Mouse (Mus musculus) heart, embryonic 12.5 days (tissue): ENCODE measurements around the gene Lin37. TPM values are rescaled to one million over a fixed set of nuclear protein-coding genes. Genes with fewer than 3 reads are reported as not detected.
A peak's percentile ranks its signal among the peaks of the same experiment; 100 is the strongest.

Experiments used
- ATAC-seq: fragments of 200-750 bp; cut with Nextera tagmentation; 2 replicates; pipeline ENCODE4 v1.8.0; 2017; ENCODE audit warnings: moderate TSS enrichment, moderate library complexity; ENCODE audit not compliant: insufficient number of reproducible peaks, low FRiP score
- H3K27ac ChIP-seq: fragments of 300-500 bp; sonication (generic); 2 replicates; pipeline ENCODE4 v1.5.1; 2016; ENCODE audit warnings: mild to moderate bottlenecking, moderate library complexity; ENCODE audit not compliant: poor library complexity, severe bottlenecking
- H3K27me3 ChIP-seq: fragments of 300-500 bp; sonication (generic); replicated peaks from 2 replicates; pipeline ENCODE4 v1.6.1; 2016; ENCODE audit warnings: mild to moderate bottlenecking, moderate library complexity
- H3K36me3 ChIP-seq: fragments of 300-500 bp; sonication (generic); 2 replicates; pipeline ENCODE4 v1.6.1; 2016; ENCODE audit warnings: mild to moderate bottlenecking, moderate library complexity
- H3K4me1 ChIP-seq: fragments of 300-500 bp; sonication (generic); replicated peaks from 2 replicates; pipeline ENCODE4 v1.6.1; 2016; ENCODE audit warnings: mild to moderate bottlenecking
- H3K4me2 ChIP-seq: fragments of 300-500 bp; sonication (generic); 2 replicates; pipeline ENCODE4 v1.6.1; 2016; ENCODE audit warnings: mild to moderate bottlenecking, moderate library complexity
- H3K4me3 ChIP-seq: fragments of 300-500 bp; sonication (generic); 2 replicates; pipeline ENCODE4 v1.5.1; 2016; ENCODE audit warnings: mild to moderate bottlenecking
- H3K9ac ChIP-seq: fragments of 300-500 bp; sonication (generic); 2 replicates; pipeline ENCODE4 v1.6.1; 2016; ENCODE audit warnings: mild to moderate bottlenecking, moderate library complexity
- H3K9me3 ChIP-seq: fragments of 300-500 bp; sonication (generic); replicated peaks from 2 replicates; pipeline ENCODE4 v1.6.1; 2016; ENCODE audit warnings: mild to moderate bottlenecking, moderate library complexity
- WGBS: fragments of 180-500 bp; shearing (Covaris S2); methylation state at CpG from one replicate; pipeline ENCODE4 v1.1.7; 2016; 5-methylcytosine and 5-hydroxymethylcytosine counted together
- polyA plus RNA-seq: library from polyadenylated mRNA; unstranded; fragments of >200 nt; fragmentation: Nextera tagmentation; extraction: Ambion mirVana; gene quantifications from 2 replicates; pipeline ENCODE4 v1.2.1, GENCODE M21; 2016

Gene Lin37
- polyA plus RNA-seq, 1 experiment from 2014 or later, result 34.8 TPM

GRCm38 (mm10) chr7:30586455-30587020 is 26.9 kb upstream of the Lin37 start:
- Histone ChIP-seq H3K4me2 (peak overlapping the region; percentile 93; the same call in 1 of the 2 replicates), H3K27me3 (0 out of 2 replicates have a peak, but pooled peaks cover 4% of the 10 kb centered on the region), H3K4me3 (peak overlapping the region; percentile 82; the same call in 1 of the 2 replicates), H3K4me1 (peaks cover 16% of the 10 kb centered on the region), H3K9ac (peak overlapping the region; percentile 92; the same call in 1 of the 2 replicates), H3K9me3 (no peaks in the 10 kb centered on the region), H3K36me3 (peaks cover 56% of the 10 kb centered on the region), H3K27ac (no peak overlapping the region)
- no peak for ATAC-seq
- 92% methylated on average over 28 of the region's 28 CpGs for WGBS

GRCm38 (mm10) chr7:30585170-30585569 is 25.5 kb upstream of the Lin37 start:
- Histone ChIP-seq H3K36me3 (peaks cover 68% of the 10 kb centered on the region), H3K27me3 (no peaks in the 10 kb centered on the region), H3K9ac (no peak overlapping the region), H3K9me3 (no peaks in the 10 kb centered on the region), H3K27ac (no peak overlapping the region), H3K4me1 (peaks cover 16% of the 10 kb centered on the region), H3K4me2 (no peak overlapping the region), H3K4me3 (no peak overlapping the region)
- ATAC-seq, result no peak
- 94% methylated on average over 7 of the region's 7 CpGs for WGBS

GRCm38 (mm10) chr7:30584339-30584738 is 24.7 kb upstream of the Lin37 start:
- H3K27me3 ChIP-seq, result no peaks in the 10 kb centered on the region
- peaks cover 76% of the 10 kb centered on the region for H3K36me3 ChIP-seq
- 96% methylated on average over 10 of the region's 10 CpGs for WGBS
- H3K27ac ChIP-seq, result no peak overlapping the region
- H3K4me3 ChIP-seq, result no peak overlapping the region
- H3K9me3 ChIP-seq, result no peaks in the 10 kb centered on the region
- 0 out of 2 replicates have a peak overlapping the region, but pooled peaks have one; percentile 2 for H3K9ac ChIP-seq
- peaks cover 10% of the 10 kb centered on the region for H3K4me1 ChIP-seq
- no peak overlapping the region for H3K4me2 ChIP-seq
- ATAC-seq, result no peak

- H3K9ac ChIP-seq, result no peak overlapping the region
- no peak overlapping the region for H3K27ac ChIP-seq
- H3K4me3 ChIP-seq, result no peak overlapping the region
- WGBS, result 91% methylated on average over 16 of the region's 16 CpGs
- peaks cover 99% of the 10 kb centered on the region for H3K36me3 ChIP-seq
- H3K4me1 ChIP-seq, result 0 out of 2 replicates have a peak, but pooled peaks cover under 1% of the 10 kb centered on the region
- H3K9me3 ChIP-seq, result no peaks in the 10 kb centered on the region
- no peak for ATAC-seq
- no peaks in the 10 kb centered on the region for H3K27me3 ChIP-seq
- H3K4me2 ChIP-seq, result no peak overlapping the region
Measured at GRCm38 (mm10) chr7:30581547-30581946, 21.9 kb upstream of the Lin37 start.

- H3K27ac ChIP-seq, result no peak overlapping the region
- H3K4me3 ChIP-seq, result no peak overlapping the region
- no peak overlapping the region for H3K9ac ChIP-seq
- H3K27me3 ChIP-seq, result no peaks in the 10 kb centered on the region
- no peak overlapping the region for H3K4me2 ChIP-seq
- H3K36me3 ChIP-seq, result peaks cover 99% of the 10 kb centered on the region
- no peak for ATAC-seq
- no peaks in the 10 kb centered on the region for H3K4me1 ChIP-seq
- no peaks in the 10 kb centered on the region for H3K9me3 ChIP-seq
- WGBS, result 93% methylated on average over 8 of the region's 8 CpGs
Measured at GRCm38 (mm10) chr7:30579950-30580349, 20.3 kb upstream of the Lin37 start.

- no peak for ATAC-seq
Measured at GRCm38 (mm10) chr7:30572969-30573368, 13.3 kb upstream of the Lin37 start.

GRCm38 (mm10) chr7:30572389-30572788 is 12.8 kb upstream of the Lin37 start:
- Histone ChIP-seq H3K9ac (no peak overlapping the region), H3K27ac (no peak overlapping the region), H3K36me3 (peaks cover 93% of the 10 kb centered on the region), H3K4me2 (no peak overlapping the region), H3K27me3 (no peaks in the 10 kb centered on the region), H3K4me1 (no peaks in the 10 kb centered on the region), H3K9me3 (no peaks in the 10 kb centered on the region), H3K4me3 (no peak overlapping the region)
- ATAC-seq, result no peak
- 82% methylated on average over 5 of the region's 5 CpGs for WGBS

More at GRCm38 (mm10) chr7:30572969-30573368, 13.3 kb upstream of the Lin37 start:
- Histone ChIP-seq H3K27ac (no peak overlapping the region), H3K27me3 (no peaks in the 10 kb centered on the region), H3K9ac (no peak overlapping the region), H3K9me3 (no peaks in the 10 kb centered on the region), H3K4me1 (no peaks in the 10 kb centered on the region), H3K36me3 (peaks cover 96% of the 10 kb centered on the region), H3K4me2 (no peak overlapping the region), H3K4me3 (no peak overlapping the region)
- 87% methylated on average over 2 of the region's 2 CpGs for WGBS

GRCm38 (mm10) chr7:30567555-30567954 is 7.9 kb upstream of the Lin37 start:
- peaks cover 74% of the 10 kb centered on the region for H3K36me3 ChIP-seq

GRCm38 (mm10) chr7:30566033-30566432 is 6.4 kb upstream of the Lin37 start:
- Histone ChIP-seq H3K36me3 (peaks cover 63% of the 10 kb centered on the region), H3K4me2 (no peak overlapping the region), H3K4me1 (peaks cover 6% of the 10 kb centered on the region), H3K9me3 (no peaks in the 10 kb centered on the region), H3K9ac (no peak overlapping the region), H3K4me3 (no peak overlapping the region), H3K27ac (no peak overlapping the region), H3K27me3 (no peaks in the 10 kb centered on the region)
- 86% methylated on average over 9 of the region's 9 CpGs for WGBS
- no peak for ATAC-seq

More at GRCm38 (mm10) chr7:30567555-30567954, 7.9 kb upstream of the Lin37 start:
- peaks cover 6% of the 10 kb centered on the region for H3K4me1 ChIP-seq
- no peak overlapping the region for H3K4me3 ChIP-seq
- ATAC-seq, result no peak
- no peaks in the 10 kb centered on the region for H3K9me3 ChIP-seq
- H3K4me2 ChIP-seq, result no peak overlapping the region
- H3K27me3 ChIP-seq, result no peaks in the 10 kb centered on the region
- no peak overlapping the region for H3K27ac ChIP-seq
- no peak overlapping the region for H3K9ac ChIP-seq
- WGBS, result 87% methylated on average over 11 of the region's 11 CpGs

GRCm38 (mm10) chr7:30564970-30565571 is 5.4 kb upstream of the Lin37 start, which contains the start of gene Igflr1:
Gene Igflr1, plus strand, starts transcription at chr7:30565427.
- Histone ChIP-seq H3K27ac (no peak within 1 kb of the TSS), H3K36me3 (peaks cover 53% of the 10 kb centered on the region), H3K9ac (no peak within 1 kb of the TSS), H3K9me3 (no peaks in the 10 kb centered on the region), H3K4me1 (peaks cover 8% of the 10 kb centered on the region), H3K4me2 (no peak within 1 kb of the TSS), H3K4me3 (peak within 1 kb of the TSS; percentile 68; the same call in 1 of the 2 replicates), H3K27me3 (no peaks in the 10 kb centered on the region)
- no peak for ATAC-seq
- 91% methylated on average over 12 of the region's 12 CpGs for WGBS

GRCm38 (mm10) chr7:30563906-30564280 is 4.3 kb upstream of the Lin37 start:
- WGBS, result 19% methylated on average over 6 of the region's 6 CpGs

More at GRCm38 (mm10) chr7:30563906-30564280, 4.3 kb upstream of the Lin37 start:
- H3K4me3 ChIP-seq, result peak overlapping the region; percentile 68
- peaks cover 10% of the 10 kb centered on the region for H3K4me1 ChIP-seq
- ATAC-seq, result no peak; the same call in 1 of the 2 replicates
- H3K36me3 ChIP-seq, result peaks cover 41% of the 10 kb centered on the region
- no peaks in the 10 kb centered on the region for H3K27me3 ChIP-seq
- no peaks in the 10 kb centered on the region for H3K9me3 ChIP-seq
- peak overlapping the region; percentile 94; the same call in 1 of the 2 replicates for H3K27ac ChIP-seq
- peak overlapping the region; percentile 77 for H3K9ac ChIP-seq
- H3K4me2 ChIP-seq, result peak overlapping the region; percentile 64
